Mouse (Mus musculus) right cerebral cortex, postnatal 36 days (tissue): ENCODE measurements around the gene Dennd6a.
A peak's percentile ranks its signal among the peaks of the same experiment; 100 is the strongest.
"Not testable (repeated sequence)": the region's sequence is repeated elsewhere in the genome, so short reads cannot be mapped to it uniquely, and the experiment has no call there.

Experiments
- DNase-seq, 2 experiments: peaks; one replicate each; pipeline ENCODE4 v3.0.0; 2022; ENCODE audit warnings: low spot score in 2 of 2, mixed read lengths in 1 of 2

Gene Dennd6a

GRCm38 (mm10) chr14:26573556-26573955 lies at the start of gene Dennd6a:
Gene Dennd6a, plus strand, starts transcription at chr14:26573856.
- DNase-seq: not testable (repeated sequence)

- DNase-seq: no peak
Measured at GRCm38 (mm10) chr14:26525955-26526354, 47.7 kb upstream of the Dennd6a start.

- DNase-seq: no peak
Measured at GRCm38 (mm10) chr14:26528296-26528695, 45.4 kb upstream of the Dennd6a start.

- DNase-seq: no peak
Measured at GRCm38 (mm10) chr14:26530350-26530749, 43.3 kb upstream of the Dennd6a start.

- DNase-seq: no peak
Measured at GRCm38 (mm10) chr14:26531410-26532313, 42.0 kb upstream of the Dennd6a start.

GRCm38 (mm10) chr14:26532752-26533151 lies 40.9 kb upstream of the Dennd6a start:
- no peak for DNase-seq

GRCm38 (mm10) chr14:26533267-26533666 lies 40.4 kb upstream of the Dennd6a start:
- DNase-seq: no peak

GRCm38 (mm10) chr14:26533821-26534756 lies 39.6 kb upstream of the Dennd6a start:
- DNase-seq: no peak

GRCm38 (mm10) chr14:26534757-26535479 lies 38.7 kb upstream of the Dennd6a start, which contains the start of gene Slmap:
Gene Slmap, minus strand, starts transcription at chr14:26534931.
- DNase-seq: peak; percentile 96 to 98

- DNase-seq: peak in 1 of 2 experiments; percentile 59
Measured at GRCm38 (mm10) chr14:26539241-26539640, 34.4 kb upstream of the Dennd6a start.

GRCm38 (mm10) chr14:26540577-26540976 lies 33.1 kb upstream of the Dennd6a start:
- no peak for DNase-seq

- no peak for DNase-seq
Measured at GRCm38 (mm10) chr14:26542136-26542535, 31.5 kb upstream of the Dennd6a start.

GRCm38 (mm10) chr14:26547516-26548488 lies 25.9 kb upstream of the Dennd6a start:
- no peak for DNase-seq

- DNase-seq: no peak
Measured at GRCm38 (mm10) chr14:26550712-26551111, 22.9 kb upstream of the Dennd6a start.

- DNase-seq: no peak
Measured at GRCm38 (mm10) chr14:26552441-26552840, 21.2 kb upstream of the Dennd6a start.

- no peak for DNase-seq
Measured at GRCm38 (mm10) chr14:26552853-26553252, 20.8 kb upstream of the Dennd6a start.

- DNase-seq: no peak
Measured at GRCm38 (mm10) chr14:26557581-26557980, 16.1 kb upstream of the Dennd6a start.

GRCm38 (mm10) chr14:26558536-26558935 lies 15.1 kb upstream of the Dennd6a start:
- DNase-seq: peak; percentile 29 to 61

- no peak for DNase-seq
Measured at GRCm38 (mm10) chr14:26562247-26562646, 11.4 kb upstream of the Dennd6a start.

GRCm38 (mm10) chr14:26569880-26570279 lies 3.8 kb upstream of the Dennd6a start:
- no peak for DNase-seq
